Mouse (Mus musculus): ENCODE measurements around the gene Srp14. TPM values are rescaled to one million over a fixed set of nuclear protein-coding genes. Genes with fewer than 3 reads are reported as not detected.

Gene Srp14
- total RNA-seq (2017), result 172 and 192 TPM in 2 replicates

DNA sequence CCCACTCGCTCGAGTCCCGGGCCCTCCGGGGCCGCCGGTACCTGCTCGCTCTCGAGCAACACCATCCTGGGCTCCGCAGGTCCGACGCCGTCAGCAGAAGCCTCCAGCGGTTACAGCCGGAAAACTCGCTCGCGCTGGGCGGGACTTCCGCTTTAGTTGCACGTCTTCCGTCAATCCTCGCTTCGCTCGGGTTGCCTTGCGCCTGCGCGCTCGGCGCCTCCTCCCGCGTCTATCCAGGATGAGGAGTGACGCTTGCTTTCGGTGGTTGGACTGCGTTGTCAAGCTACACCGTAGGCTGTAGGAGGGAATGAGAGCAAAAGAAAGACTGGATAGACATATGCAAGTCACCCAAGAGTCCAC lies at the start of gene Srp14:
Gene Srp14, minus strand, starts transcription at position 162 of the 360 bp plus-strand sequence.
- ATAC-seq (replicated peaks; ENCODE audit: low read depth, poor library complexity, severe bottlenecking), result peak; percentile 96

GRCm38 (mm10) chr2:118526545-118526944 lies 47.0 kb upstream of the Srp14 start:
- no peak for ATAC-seq (replicated peaks; ENCODE audit: low read depth, poor library complexity, severe bottlenecking)

DNA sequence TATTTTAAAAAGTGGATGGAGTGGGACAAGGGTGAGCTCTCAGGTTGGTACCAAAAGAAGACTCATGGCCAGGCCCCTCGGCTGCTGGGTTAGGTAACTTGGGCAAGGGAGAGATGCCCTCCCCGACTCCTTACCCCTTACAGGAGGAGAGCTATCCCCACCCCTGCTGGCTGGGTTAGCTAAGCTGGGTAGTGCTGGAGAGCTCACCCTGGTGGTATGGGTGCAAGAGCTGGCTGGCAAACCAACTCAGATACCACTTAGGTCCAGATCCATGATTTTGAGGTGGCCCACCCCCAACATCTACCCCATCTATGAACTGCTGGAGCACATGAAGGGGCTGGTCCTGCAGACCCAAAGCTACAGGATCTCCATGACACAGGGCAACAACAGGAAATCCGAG lies 45.3 kb upstream of the Srp14 start:
- no peak for ATAC-seq (replicated peaks; ENCODE audit: low read depth, poor library complexity, severe bottlenecking)

GRCm38 (mm10) chr2:118523163-118523730 lies 43.7 kb upstream of the Srp14 start:
- ATAC-seq (replicated peaks; ENCODE audit: low read depth, poor library complexity, severe bottlenecking), result peak; percentile 33; the same call in 1 of the 2 replicates

- ATAC-seq (replicated peaks; ENCODE audit: low read depth, poor library complexity, severe bottlenecking), result peak; percentile 72
Measured at GRCm38 (mm10) chr2:118522265-118522664, 42.8 kb upstream of the Srp14 start.

- no peak for ATAC-seq (replicated peaks; ENCODE audit: low read depth, poor library complexity, severe bottlenecking)
Measured at GRCm38 (mm10) chr2:118520042-118520933, 40.8 kb upstream of the Srp14 start.

DNA sequence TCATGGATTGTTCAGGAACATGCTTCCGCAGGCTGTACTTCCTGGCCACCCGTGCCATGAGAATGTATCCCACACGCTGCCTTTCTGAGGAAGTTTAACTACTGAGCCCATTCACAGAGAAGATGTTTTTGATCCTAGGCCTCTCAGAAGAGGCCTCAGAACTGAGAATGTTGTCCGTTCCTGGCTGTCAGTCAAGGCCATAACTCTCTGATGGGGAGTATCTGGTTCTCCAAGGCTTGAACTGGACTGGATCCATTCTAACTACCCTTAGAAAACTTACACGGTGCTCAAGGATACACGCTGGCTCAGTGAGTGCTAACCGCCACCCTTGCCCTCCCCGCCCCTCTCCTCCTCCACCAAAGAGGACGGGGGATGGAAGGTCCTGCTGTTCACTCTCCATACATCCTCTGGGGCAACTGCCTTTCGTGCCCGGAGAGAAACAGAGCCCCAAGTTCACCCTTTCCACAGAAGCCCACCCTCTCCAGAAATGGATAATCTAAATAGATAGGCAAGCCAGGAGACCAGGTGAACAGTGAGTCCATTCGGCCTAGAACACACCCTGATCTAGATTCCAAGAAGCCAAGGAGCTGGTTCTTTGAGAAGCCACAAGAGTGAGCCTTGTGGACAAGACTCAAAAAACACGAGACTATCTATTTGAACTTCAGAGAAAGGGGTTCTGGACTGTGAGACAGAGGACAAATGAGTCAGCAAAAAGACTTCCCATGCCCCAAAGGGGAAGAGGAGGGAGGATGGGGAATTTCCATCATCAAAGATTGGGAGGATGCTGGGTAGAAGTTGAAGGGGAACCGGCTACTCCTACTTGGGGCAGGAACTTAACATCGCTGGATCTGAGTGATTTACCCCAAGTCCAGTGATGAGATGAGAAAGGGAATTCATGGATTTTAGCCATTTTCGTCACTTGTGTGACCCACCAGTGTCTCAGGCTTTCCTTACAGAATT lies 33.2 kb upstream of the Srp14 start:
- peak; percentile 47; the same call in 1 of the 2 replicates for ATAC-seq (replicated peaks; ENCODE audit: low read depth, poor library complexity, severe bottlenecking)

GRCm38 (mm10) chr2:118511779-118512417 lies 32.4 kb upstream of the Srp14 start:
- peak; percentile 51 for ATAC-seq (replicated peaks; ENCODE audit: low read depth, poor library complexity, severe bottlenecking)

DNA sequence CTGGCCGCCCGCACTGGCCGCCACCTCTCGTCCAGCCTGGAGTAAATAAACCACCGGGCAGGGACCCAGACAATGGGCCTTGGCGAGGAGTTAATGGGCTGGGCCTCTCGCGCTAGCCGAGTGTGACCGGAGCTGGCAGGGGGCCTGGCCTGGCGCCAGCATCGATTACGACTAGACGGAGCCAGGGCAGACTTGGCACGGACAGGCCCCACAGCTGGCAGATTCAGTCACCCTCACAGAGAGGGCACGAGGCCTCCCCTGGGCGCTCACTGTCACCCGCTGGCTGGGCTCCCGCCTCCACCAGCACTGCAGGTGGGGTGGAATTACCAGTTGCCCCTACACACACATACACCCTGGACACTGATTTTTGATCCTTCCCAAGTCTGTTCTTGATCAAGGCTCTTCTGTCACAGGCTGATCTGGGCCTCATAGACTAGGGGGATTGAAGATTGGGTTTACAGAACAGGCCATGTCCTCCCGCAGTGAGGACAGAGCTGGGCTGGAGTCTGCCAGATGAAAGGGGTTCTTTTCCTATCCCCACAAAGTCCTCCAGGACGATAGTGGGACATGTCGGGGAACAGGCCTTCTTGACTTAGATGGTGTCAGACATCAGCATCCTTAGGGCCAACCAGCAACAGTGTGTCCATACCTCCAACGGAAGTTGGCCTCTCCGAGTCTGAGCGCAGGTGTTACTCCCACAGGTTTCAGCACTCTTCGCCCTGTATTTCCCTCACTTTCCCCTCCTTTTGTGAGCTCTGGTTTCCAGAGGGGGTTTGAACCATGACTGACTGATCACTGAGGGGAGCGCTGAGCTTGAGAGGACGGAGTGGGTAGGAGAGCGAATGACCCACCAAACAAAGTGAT lies 31.2 kb upstream of the Srp14 start:
- ATAC-seq (replicated peaks; ENCODE audit: low read depth, poor library complexity, severe bottlenecking), result no peak

- no peak for ATAC-seq (replicated peaks; ENCODE audit: low read depth, poor library complexity, severe bottlenecking)
Measured at GRCm38 (mm10) chr2:118509688-118510446, 30.4 kb upstream of the Srp14 start.

DNA sequence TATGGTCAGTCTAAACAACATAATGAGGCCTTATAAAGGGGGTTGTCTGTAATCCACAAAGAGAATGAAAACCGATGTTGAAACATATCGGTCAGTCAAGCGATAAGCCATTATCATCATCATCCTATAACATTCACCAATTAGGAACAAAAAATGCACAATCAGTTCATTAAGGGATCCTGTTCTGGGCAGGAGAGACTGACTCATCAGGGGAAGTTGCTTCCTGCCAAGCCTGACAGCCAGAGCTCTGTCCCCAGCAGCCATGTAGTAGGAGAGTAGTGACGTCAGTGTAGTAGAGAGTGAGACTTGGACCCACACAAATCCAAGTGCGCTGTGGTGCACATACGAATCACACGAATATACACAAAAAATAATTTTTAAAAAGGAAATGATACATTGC lies 27.6 kb upstream of the Srp14 start:
- 0 out of 2 replicates have a peak, but pooled peaks have one; percentile 42 for ATAC-seq (replicated peaks; ENCODE audit: low read depth, poor library complexity, severe bottlenecking)

DNA sequence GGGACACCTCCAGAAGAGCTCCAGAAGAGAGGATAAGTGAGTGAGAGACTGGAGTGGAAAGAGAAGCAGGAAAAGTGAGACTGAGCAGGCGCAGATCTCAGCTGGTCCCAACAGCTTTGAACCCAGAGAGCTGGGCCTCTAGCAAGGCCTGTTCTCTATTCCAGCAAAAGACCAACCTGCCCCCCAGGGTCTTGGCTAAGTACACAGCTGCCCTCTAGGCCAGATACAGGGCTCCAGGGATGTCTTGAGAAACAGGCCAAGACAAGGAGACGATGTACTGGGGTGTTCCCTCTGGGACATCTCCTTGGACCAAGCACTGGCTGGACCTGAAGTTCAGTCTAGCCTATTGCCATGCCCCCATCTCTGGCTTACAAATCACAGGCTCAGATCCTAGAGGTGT lies 20.7 kb upstream of the Srp14 start:
- no peak for ATAC-seq (replicated peaks; ENCODE audit: low read depth, poor library complexity, severe bottlenecking)

DNA sequence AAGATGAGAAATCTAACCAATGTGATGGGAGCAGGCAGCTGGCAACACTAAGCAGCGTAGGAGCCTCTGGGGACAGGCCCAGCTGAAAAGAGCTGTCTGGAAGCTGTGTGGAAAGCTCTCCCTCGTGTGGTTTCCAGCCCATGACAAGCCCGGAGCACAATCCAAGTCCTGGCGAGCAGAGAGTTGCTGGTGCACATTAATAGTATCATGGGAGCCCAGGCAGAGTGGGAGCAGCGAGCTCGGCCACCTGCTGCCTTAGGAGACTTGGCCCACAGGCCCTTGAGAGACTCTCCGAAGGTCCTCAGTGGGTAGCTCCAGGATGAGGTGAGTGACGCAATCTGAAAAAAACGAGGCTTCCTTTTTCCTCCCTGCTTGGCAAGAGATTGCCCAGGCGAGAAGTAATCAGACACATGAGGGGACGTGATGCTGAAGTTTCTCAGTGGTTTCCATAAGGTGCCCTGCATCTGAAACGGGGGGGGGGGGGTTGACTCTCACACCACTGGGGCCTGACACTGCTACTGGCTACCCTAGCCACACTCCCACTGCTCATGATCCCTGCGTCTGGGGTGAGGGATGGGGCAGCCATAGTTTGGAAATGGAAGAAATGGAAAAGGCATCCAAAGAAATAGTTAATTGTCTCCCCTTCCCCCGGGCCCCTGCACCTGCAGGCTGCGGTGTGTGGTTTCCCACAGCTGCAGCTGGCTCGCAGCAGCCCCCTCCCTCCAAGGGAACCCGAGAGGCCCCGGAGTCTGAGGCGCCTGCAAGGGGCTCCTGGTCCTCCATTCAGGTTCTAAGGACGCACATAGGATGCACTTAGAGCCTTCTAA lies 19.8 kb upstream of the Srp14 start:
- peak; percentile 82 for ATAC-seq (replicated peaks; ENCODE audit: low read depth, poor library complexity, severe bottlenecking)

GRCm38 (mm10) chr2:118498476-118498875 lies 19.0 kb upstream of the Srp14 start:
- no peak for ATAC-seq (replicated peaks; ENCODE audit: low read depth, poor library complexity, severe bottlenecking)

DNA sequence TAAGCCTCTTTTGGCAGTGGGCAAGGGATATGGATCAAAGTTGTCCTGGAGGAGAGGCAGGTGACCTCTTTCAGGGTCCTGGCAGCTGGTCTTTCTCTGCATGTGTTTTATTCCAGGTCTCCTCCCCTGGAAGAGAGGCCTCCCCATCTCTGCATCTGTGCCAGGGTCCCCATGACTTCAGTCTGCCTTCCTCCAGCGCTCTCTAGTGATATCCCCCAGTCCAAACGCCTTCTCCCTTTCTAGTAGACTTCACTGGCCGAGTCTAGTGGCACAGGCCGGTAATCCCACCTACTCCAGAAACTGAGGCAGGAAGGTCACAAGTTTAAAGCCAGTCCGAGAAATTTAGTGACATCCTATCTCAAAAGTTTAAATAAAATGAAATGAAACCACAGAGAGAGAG lies 18.4 kb upstream of the Srp14 start:
- no peak for ATAC-seq (replicated peaks; ENCODE audit: low read depth, poor library complexity, severe bottlenecking)

DNA sequence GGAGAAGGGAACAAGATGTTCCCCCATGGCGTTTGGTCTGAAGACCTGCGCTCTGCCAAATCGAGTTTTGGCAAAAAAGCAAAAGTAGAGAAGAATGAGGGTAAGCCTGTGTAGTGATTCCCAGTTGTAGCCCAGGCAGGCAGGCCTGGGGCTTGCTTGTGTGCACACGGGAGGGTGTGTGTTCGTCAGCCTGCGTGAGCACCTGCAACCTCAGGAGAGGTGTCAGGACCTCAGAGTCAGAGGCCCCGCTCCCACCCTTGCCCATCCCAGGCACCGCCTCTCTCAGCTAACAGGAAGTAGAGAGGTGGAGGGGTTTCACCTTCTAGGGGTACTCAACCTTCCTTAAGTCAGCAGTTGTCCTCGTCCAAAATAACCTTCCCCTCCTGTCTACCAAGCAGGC lies 15.5 kb upstream of the Srp14 start:
- no peak for ATAC-seq (replicated peaks; ENCODE audit: low read depth, poor library complexity, severe bottlenecking)

- ATAC-seq (replicated peaks; ENCODE audit: low read depth, poor library complexity, severe bottlenecking), result no peak
Measured at GRCm38 (mm10) chr2:118491741-118492395, 12.4 kb upstream of the Srp14 start.
